Mouse (Mus musculus) kidney, postnatal 0 days (tissue): ENCODE data around the gene Impdh1. TPM values are rescaled to one million over a fixed set of nuclear protein-coding genes. Genes with fewer than 3 reads are reported as not detected.

ENCODE experiments used
- ATAC-seq: fragments of 200-750 bp; cut with Nextera tagmentation; replicated peaks from 2 replicates; pipeline ENCODE4 v1.8.0; 2017; ENCODE audit warnings: low read depth, moderate number of reproducible peaks, moderate TSS enrichment, moderate library complexity; ENCODE audit not compliant: low FRiP score
- DNase-seq: peaks from one replicate; pipeline ENCODE4 v3.0.0-alpha.2; 2016; ENCODE audit warnings: low spot score
- H3K27ac ChIP-seq: fragments of 300-500 bp; sonication (generic); 2 replicates; pipeline ENCODE4 v1.5.1; 2014; ENCODE audit warnings: mild to moderate bottlenecking
- H3K27me3 ChIP-seq: fragments of 300-500 bp; sonication (generic); 2 replicates; pipeline ENCODE4 v1.6.1; 2014; ENCODE audit warnings: low read length, mixed read lengths; ENCODE audit not compliant: insufficient read depth
- H3K36me3 ChIP-seq: fragments of 300-500 bp; sonication (generic); 2 replicates; pipeline ENCODE4 v1.6.1; 2014; ENCODE audit warnings: low read length, mixed read lengths; ENCODE audit not compliant: insufficient read depth
- H3K4me1 ChIP-seq: fragments of 300-500 bp; sonication (generic); replicated peaks from 2 replicates; pipeline ENCODE4 v1.6.1; 2014; ENCODE audit warnings: antibody characterized with exemption, low read length, mixed read lengths; ENCODE audit not compliant: insufficient read depth
- H3K4me2 ChIP-seq: fragments of 300-500 bp; sonication (generic); 2 replicates; pipeline ENCODE4 v1.6.1; 2014; ENCODE audit warnings: mild to moderate bottlenecking, low read length, moderate library complexity, mixed read lengths
- H3K4me3 ChIP-seq: fragments of 300-500 bp; sonication (generic); replicated peaks from 2 replicates; pipeline ENCODE4 v1.5.1; 2014; ENCODE audit warnings: low read depth, low read length
- H3K9ac ChIP-seq: fragments of 300-500 bp; sonication (generic); 2 replicates; pipeline ENCODE4 v1.6.1; 2014; ENCODE audit warnings: low read depth, low read length
- H3K9me3 ChIP-seq: fragments of 300-500 bp; sonication (generic); replicated peaks from 2 replicates; pipeline ENCODE4 v1.6.1; 2016; ENCODE audit warnings: low read length, inconsistent platforms, mixed read lengths
- CTCF ChIP-seq: IDR thresholded peaks from 2 replicates; pipeline ENCODE4 v1.5.1; 2016; ENCODE audit warnings: antibody characterized with exemption, low read depth, mild to moderate bottlenecking, moderate library complexity
- WGBS: fragments of 180-500 bp; shearing (Covaris S2); extraction: QIAGEN DNeasy Blood & Tissue Kit; methylation state at CpG from one replicate; pipeline ENCODE4 v1.1.7; 2014; 5-methylcytosine and 5-hydroxymethylcytosine counted together
- polyA plus RNA-seq: library from polyadenylated mRNA; unstranded; fragments of >200 nt; fragmentation: Nextera tagmentation; extraction: Ambion mirVana; gene quantifications from 2 replicates; pipeline ENCODE4 v1.2.1, GENCODE M21; 2015

Gene Impdh1
- polyA plus RNA-seq, 1 experiment from 2014 or later, result 26.3 TPM

DNA sequence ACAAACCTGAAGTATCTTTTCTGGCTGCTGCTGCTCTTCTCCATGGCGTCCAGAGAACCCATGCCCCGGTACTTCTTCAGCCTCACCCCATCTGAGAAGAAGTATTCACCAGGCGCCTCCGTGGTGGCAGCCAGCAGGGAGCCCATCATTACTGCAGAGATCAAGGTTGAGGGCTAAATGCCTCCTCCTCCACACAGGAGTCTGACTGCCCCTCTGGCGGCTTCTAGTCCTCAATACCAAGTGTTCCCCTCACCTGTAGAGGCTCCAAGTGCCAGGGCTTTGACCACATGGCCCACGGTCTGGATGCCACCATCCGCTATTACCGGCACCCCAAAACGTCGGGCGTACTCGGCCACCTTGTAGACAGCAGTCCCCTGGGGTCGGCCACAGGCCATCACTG is 13.1 kb downstream of the Impdh1 start:
- Histone ChIP-seq H3K9ac (no peak overlapping the region), H3K4me1 (no peaks in the 10 kb centered on the region), H3K36me3 (peaks cover 24% of the 10 kb centered on the region), H3K27ac (no peak overlapping the region), H3K4me2 (no peak overlapping the region), H3K4me3 (no peak overlapping the region), H3K9me3 (no peaks in the 10 kb centered on the region), H3K27me3 (no peaks in the 10 kb centered on the region)
- ATAC-seq (no peak), DNase-seq (no peak)
- WGBS, result 88% methylated on average over 13 of the region's 13 CpGs
- TF ChIP-seq CTCF, result no peak

DNA sequence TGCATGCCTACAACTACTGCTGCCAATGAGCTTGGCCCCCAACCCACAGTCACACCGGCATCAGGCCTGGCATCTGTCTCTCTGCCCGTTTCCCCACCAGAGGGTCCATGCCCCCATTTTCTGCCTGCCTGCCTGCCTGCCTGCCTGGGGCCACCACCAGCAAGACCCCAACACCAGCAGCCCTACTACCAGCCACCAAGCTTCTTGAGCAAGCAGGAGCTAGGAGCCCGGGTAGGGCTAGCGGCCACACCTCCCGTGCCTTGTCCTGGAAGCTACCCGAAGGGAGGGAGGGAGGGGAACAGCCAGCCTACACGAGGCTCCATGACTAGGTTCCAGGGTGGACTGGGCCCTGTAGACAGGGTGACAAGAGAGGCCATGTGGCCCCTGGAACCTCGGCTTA is 14.2 kb downstream of the Impdh1 start:
- no peak for TF ChIP-seq CTCF
- no peaks in the 10 kb centered on the region for H3K27me3 ChIP-seq
- no peak overlapping the region for H3K4me3 ChIP-seq
- H3K9me3 ChIP-seq, result no peaks in the 10 kb centered on the region
- H3K36me3 ChIP-seq, result peaks cover 24% of the 10 kb centered on the region
- H3K9ac ChIP-seq, result no peak overlapping the region
- DNase-seq, result no peak
- no peak for ATAC-seq
- 79% methylated on average over 7 of the region's 8 CpGs for WGBS
- no peak overlapping the region for H3K4me2 ChIP-seq
- H3K27ac ChIP-seq, result no peak overlapping the region
- no peaks in the 10 kb centered on the region for H3K4me1 ChIP-seq

GRCm38 (mm10) chr6:29201341-29201740 is 14.8 kb downstream of the Impdh1 start:
- Histone ChIP-seq H3K27me3 (no peaks in the 10 kb centered on the region), H3K4me1 (no peaks in the 10 kb centered on the region), H3K4me3 (no peak overlapping the region), H3K9me3 (no peaks in the 10 kb centered on the region), H3K36me3 (peaks cover 20% of the 10 kb centered on the region), H3K9ac (no peak overlapping the region), H3K27ac (no peak overlapping the region), H3K4me2 (no peak overlapping the region)
- no peak for TF ChIP-seq CTCF
- ATAC-seq (no peak), DNase-seq (no peak)
- WGBS, result 93% methylated on average over 5 of the region's 5 CpGs

- H3K9ac ChIP-seq, result no peak overlapping the region
- WGBS, result 60% methylated on average over 3 of the region's 3 CpGs
- H3K27me3 ChIP-seq, result no peaks in the 10 kb centered on the region
- ATAC-seq (no peak), DNase-seq (no peak)
- H3K27ac ChIP-seq, result no peak overlapping the region
- no peak for TF ChIP-seq CTCF
- H3K4me2 ChIP-seq, result no peak overlapping the region
- H3K9me3 ChIP-seq, result no peaks in the 10 kb centered on the region
- H3K36me3 ChIP-seq, result peaks cover 16% of the 10 kb centered on the region
- H3K4me1 ChIP-seq, result no peaks in the 10 kb centered on the region
- no peak overlapping the region for H3K4me3 ChIP-seq
Measured at GRCm38 (mm10) chr6:29200496-29200895, 15.7 kb downstream of the Impdh1 start.

DNA sequence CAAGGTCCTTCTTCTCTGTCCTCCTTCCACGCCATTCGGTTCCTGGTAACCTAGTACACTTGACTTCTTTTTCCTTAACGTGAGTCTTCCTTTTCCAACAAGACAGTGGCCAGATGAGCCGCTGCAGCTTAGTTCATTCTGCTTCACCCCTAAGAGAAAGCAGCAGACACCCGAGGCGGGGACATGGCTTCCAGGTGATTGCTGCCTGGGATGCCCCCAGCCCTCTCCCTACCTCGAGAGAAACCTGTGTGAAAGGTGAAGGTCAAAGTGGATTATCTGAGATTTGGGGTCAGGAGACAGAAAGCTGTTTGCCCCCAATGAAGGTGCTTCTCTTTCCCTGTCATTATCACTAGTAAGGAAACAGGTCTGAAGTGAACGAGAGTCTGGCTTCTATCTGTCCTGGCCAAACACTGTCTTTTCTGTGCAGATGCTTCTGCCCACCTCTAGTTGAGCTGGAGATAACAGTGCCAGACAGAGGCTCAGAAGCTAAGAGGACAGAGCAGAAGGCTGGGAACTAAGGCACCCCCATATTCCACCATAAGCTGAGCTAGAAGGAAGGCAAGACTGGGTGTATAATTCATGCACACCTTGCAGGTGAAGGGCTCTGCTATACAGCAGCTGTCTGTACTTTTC is 16.8 kb downstream of the Impdh1 start:
- DNase-seq, result no peak
- H3K27me3 ChIP-seq, result no peaks in the 10 kb centered on the region
- no peaks in the 10 kb centered on the region for H3K9me3 ChIP-seq
- peak overlapping the region; percentile 15; the same call in 1 of the 2 replicates for H3K4me3 ChIP-seq
- H3K4me1 ChIP-seq, result no peaks in the 10 kb centered on the region
- ATAC-seq, result no peak
- TF ChIP-seq CTCF, result no peak
- peak overlapping the region; percentile 46 for H3K4me2 ChIP-seq
- H3K36me3 ChIP-seq, result peaks cover 16% of the 10 kb centered on the region
- no peak overlapping the region for H3K27ac ChIP-seq
- 40% methylated on average over 8 of the region's 8 CpGs for whole genome bisulfite sequencing
- no peak overlapping the region for H3K9ac ChIP-seq

GRCm38 (mm10) chr6:29198309-29199222 is 17.6 kb downstream of the Impdh1 start:
- DNase-seq (peak; percentile 99), ATAC-seq (peak; percentile 82)
- H3K27me3 ChIP-seq, result no peaks in the 10 kb centered on the region
- H3K9me3 ChIP-seq, result no peaks in the 10 kb centered on the region
- WGBS, result 11% methylated on average over 25 of the region's 25 CpGs
- peak overlapping the region; percentile 46 for H3K4me2 ChIP-seq
- TF ChIP-seq CTCF, result peak; percentile 95
- no peaks in the 10 kb centered on the region for H3K4me1 ChIP-seq
- H3K36me3 ChIP-seq, result peaks cover 13% of the 10 kb centered on the region
- no peak overlapping the region for H3K27ac ChIP-seq
- peak overlapping the region; percentile 15 for H3K4me3 ChIP-seq
- no peak overlapping the region for H3K9ac ChIP-seq
